ENCODE assay signal across 13 mouse cellular contexts in genomic region chr15:97991285-97991895, GRCm38 (mm10). TPM values are rescaled to one million over a fixed set of nuclear protein-coding genes. Genes with fewer than 3 reads are reported as not detected.
DNase-seq lines count a peak whose midpoint lies in the region; ATAC-seq and TF ChIP-seq lines count a peak whose summit lies in the region.
"Had no signal": no experiment of that assay in that cellular context is flagged by ENCODE, and none has a peak within 500 bp of the region (broad histone marks: within the 10 kb centered on the region; RNA-seq: fewer than 3 reads in every experiment).

No protein-coding gene starts in this region.

- H3K9ac ChIP-seq in kidney, embryonic 14.5 days (ENCODE audit: low read depth, low read length): no peak overlapping the region
- peak overlapping the region; percentile 29; the same call in 1 of the 2 replicates for H3K9ac ChIP-seq in forebrain, embryonic 14.5 days (ENCODE audit: low read length)
- H3K9ac ChIP-seq in midbrain, embryonic 15.5 days: no peak overlapping the region
- H3K9ac ChIP-seq: liver, postnatal 0 days had no signal

- no peak for TF ChIP-seq POLR2A in kidney, adult 2 months (IDR thresholded peaks at IDR 0.05; ENCODE audit: low read depth, low read length)

- no peak for DNase-seq in kidney, adult 2 months
- DNase-seq in embryo, embryonic 11 days: peak; percentile 57
- peak; percentile 16 for DNase-seq in forebrain, embryonic 14.5 days (ENCODE audit: low spot score)
- no peak for DNase-seq in cerebellum, postnatal 14 days
- DNase-seq in cerebellum, adult 11-12 months: no peak
- DNase-seq: adrenal gland, adult 2 months; gastrocnemius, adult 2 months; liver, postnatal 0 days had no signal

- H3K4me2 ChIP-seq in kidney, embryonic 14.5 days (replicated peaks; ENCODE audit: low read depth, low read length): no peak overlapping the region
- H3K4me2 ChIP-seq in forebrain, embryonic 14.5 days (ENCODE audit: low read length): no peak overlapping the region
- H3K4me2 ChIP-seq in midbrain, embryonic 15.5 days: no peak overlapping the region

- ATAC-seq in kidney, embryonic 14.5 days (ENCODE audit: low FRiP score, low TSS enrichment): no peak
- ATAC-seq in forebrain, embryonic 14.5 days: no peak
- ATAC-seq in midbrain, embryonic 15.5 days (replicated peaks): no peak
- ATAC-seq: CD4-positive, CD25-positive, alpha-beta regulatory T cell, adult 4 months; inflammation-experienced regulatory T-cells, adult 6 months; liver, postnatal 0 days; Patski had no signal

- WGBS in kidney, embryonic 14.5 days: 17% methylated on average over 12 of the region's 12 CpGs
- WGBS in kidney, adult 2 months: 63% methylated on average over 12 of the region's 12 CpGs
- WGBS in forebrain, embryonic 14.5 days: 4% methylated on average over 12 of the region's 12 CpGs
- WGBS in midbrain, embryonic 15.5 days: 10% methylated on average over 12 of the region's 12 CpGs

- H3K36me3 ChIP-seq in kidney, embryonic 14.5 days (ENCODE audit: control insufficient read depth, insufficient read depth, low read length): no peaks in the 10 kb centered on the region; the same call in 1 of the 2 replicates
- H3K36me3 ChIP-seq in kidney, adult 2 months (ENCODE audit: control insufficient read depth, insufficient read depth, low read length): no peaks in the 10 kb centered on the region
- H3K36me3 ChIP-seq in forebrain, embryonic 14.5 days (ENCODE audit: control insufficient read depth, insufficient read depth, low read length): peaks cover 26% of the 10 kb centered on the region
- no peaks in the 10 kb centered on the region for H3K36me3 ChIP-seq in midbrain, embryonic 15.5 days (replicated peaks)

- H3K9me3 ChIP-seq in kidney, embryonic 14.5 days (ENCODE audit: control insufficient read depth, low read length): no peaks in the 10 kb centered on the region
- no peaks in the 10 kb centered on the region for H3K9me3 ChIP-seq in forebrain, embryonic 14.5 days (replicated peaks; ENCODE audit: control insufficient read depth, low read length)
- H3K9me3 ChIP-seq in midbrain, embryonic 15.5 days: no peaks in the 10 kb centered on the region

- no peak overlapping the region for H3K4me3 ChIP-seq in kidney, embryonic 14.5 days (ENCODE audit: low read length)
- H3K4me3 ChIP-seq in kidney, adult 2 months (ENCODE audit: insufficient read depth, low read depth, low read length): no peak overlapping the region
- H3K4me3 ChIP-seq in forebrain, embryonic 14.5 days (ENCODE audit: low read depth, low read length): no peak overlapping the region
- no peak overlapping the region for H3K4me3 ChIP-seq in midbrain, embryonic 15.5 days
- H3K4me3 ChIP-seq: gastrocnemius, adult 2 months had no signal

- no peak for TF ChIP-seq CTCF in kidney, adult 2 months (conservative IDR thresholded peaks at IDR 0.05; ENCODE audit: insufficient read depth, insufficient read length, low read depth, low read length)

- peaks cover 36% of the 10 kb centered on the region for H3K4me1 ChIP-seq in kidney, embryonic 14.5 days (ENCODE audit: control insufficient read depth, insufficient read depth, low read length)
- no peaks in the 10 kb centered on the region for H3K4me1 ChIP-seq in kidney, adult 2 months (ENCODE audit: control insufficient read depth, insufficient read depth, low read length)
- peaks cover 40% of the 10 kb centered on the region for H3K4me1 ChIP-seq in forebrain, embryonic 14.5 days (ENCODE audit: control insufficient read depth, insufficient read depth, low read length)
- H3K4me1 ChIP-seq in midbrain, embryonic 15.5 days: peaks cover 44% of the 10 kb centered on the region

- peak overlapping the region; percentile 86 for H3K27ac ChIP-seq in kidney, embryonic 14.5 days (ENCODE audit: low read depth, low read length)
- H3K27ac ChIP-seq in kidney, adult 2 months (ENCODE audit: insufficient read depth, low read depth, low read length): no peak overlapping the region
- peak overlapping the region; percentile 93 for H3K27ac ChIP-seq in forebrain, embryonic 14.5 days (ENCODE audit: low read depth, low read length)
- peak overlapping the region; percentile 87; the same call in 1 of the 2 replicates for H3K27ac ChIP-seq in midbrain, embryonic 15.5 days
- H3K27ac ChIP-seq: gastrocnemius, adult 2 months had no signal

- no peaks in the 10 kb centered on the region for H3K27me3 ChIP-seq in kidney, embryonic 14.5 days (ENCODE audit: control insufficient read depth, insufficient read depth, low read length)
- H3K27me3 ChIP-seq in kidney, adult 2 months (replicated peaks; ENCODE audit: control insufficient read depth, insufficient read depth, low read length): no peaks in the 10 kb centered on the region
- H3K27me3 ChIP-seq in forebrain, embryonic 14.5 days (replicated peaks; ENCODE audit: control insufficient read depth, insufficient read depth, low read length): no peaks in the 10 kb centered on the region
- no peaks in the 10 kb centered on the region for H3K27me3 ChIP-seq in midbrain, embryonic 15.5 days (replicated peaks)
- H3K27me3 ChIP-seq: Patski had no signal

RNA-seq across cellular contexts. Expression of gene Col2a1, which starts 13.1 kb away (rescaled TPM):
- polyA plus RNA-seq in kidney, embryonic 14.5 days (2014; fragmentation: Nextera tagmentation; extraction: Ambion mirVana): 13.8 and 23.9 TPM in 2 replicates
- 0.01 TPM in 1 of 2 replicates, not detected in the other for polyA plus RNA-seq in kidney, adult 2 months (2012; rRNA removed)
- 19.4 and 23.9 TPM in 2 replicates for polyA plus RNA-seq in forebrain, embryonic 14.5 days (2014; fragmentation: Nextera tagmentation; extraction: Ambion mirVana)
- polyA plus RNA-seq in midbrain, embryonic 15.5 days (2015; fragmentation: Nextera tagmentation; extraction: Ambion mirVana): 34.7 and 35.7 TPM in 2 replicates
- polyA plus RNA-seq: CD4-positive, CD25-positive, alpha-beta regulatory T cell, adult 4 months; inflammation-experienced regulatory T-cells, adult 6 months had no signal

RNA-seq across cellular contexts. Expression of gene Tmem106c, which starts 27.4 kb away (rescaled TPM):
- 40.9 and 44.9 TPM in 2 replicates for polyA plus RNA-seq in kidney, embryonic 14.5 days (2014; fragmentation: Nextera tagmentation; extraction: Ambion mirVana)
- 69.4 and 74.9 TPM in 2 replicates for polyA plus RNA-seq in kidney, adult 2 months (2012; rRNA removed)
- 71.7 and 75.2 TPM in 2 replicates for polyA plus RNA-seq in forebrain, embryonic 14.5 days (2014; fragmentation: Nextera tagmentation; extraction: Ambion mirVana)
- 56.2 and 58.9 TPM in 2 replicates for polyA plus RNA-seq in midbrain, embryonic 15.5 days (2015; fragmentation: Nextera tagmentation; extraction: Ambion mirVana)

Comparison
In these comparisons a context has a peak if more than half of its experiments do, and no peak if none do; other contexts are left out.
1. RNA of gene Col2a1, which starts 13.1 kb away (polyA plus RNA-seq): 34.7 to 35.7 TPM in midbrain, embryonic 15.5 days, 13.8 to 23.9 TPM in kidney, embryonic 14.5 days and 19.4 to 23.9 TPM in forebrain, embryonic 14.5 days; 0.01 TPM in kidney, adult 2 months; every median in the first group is over 10 times any median in the second.
2. DNase-seq: peak in embryo, embryonic 11 days (single experiment) and forebrain, embryonic 14.5 days (single experiment); none in kidney, adult 2 months (single experiment), cerebellum, postnatal 14 days (0 of 2) and cerebellum, adult 11-12 months (single experiment).